Mouse (Mus musculus): ENCODE data around the gene Lmod3.

DNA sequence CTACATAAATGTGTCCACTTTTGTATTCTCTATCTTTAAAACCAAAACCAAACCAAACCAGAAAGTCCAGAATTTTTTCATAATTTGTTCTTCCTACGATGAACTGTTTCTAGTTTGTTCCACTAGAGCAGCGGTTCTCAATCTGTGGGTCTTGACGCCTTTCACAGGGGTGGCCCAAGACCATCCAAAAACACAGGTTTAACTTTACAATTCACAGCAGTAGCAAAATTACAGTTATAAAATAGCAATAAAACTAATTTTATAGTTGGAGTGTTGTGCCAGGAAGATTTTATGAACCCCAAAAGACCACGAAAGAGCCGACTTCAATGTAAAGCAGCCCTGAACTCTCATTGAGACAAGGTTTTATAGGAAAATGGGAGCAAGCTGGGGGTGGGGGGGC lies 16.5 kb downstream of the Lmod3 start:
- TF ChIP-seq CTCF (IDR thresholded peaks at IDR 0.05; ENCODE audit: low read depth): no peak
- no peak for TF ChIP-seq EP300 (IDR thresholded peaks at IDR 0.05; ENCODE audit: low read depth)

Measured in liver, embryonic 14.5 days (tissue).